Mouse (Mus musculus) gastrocnemius, adult 2 months (tissue): Measurements from ENCODE around the gene Mageb18. TPM values are rescaled to one million over a fixed set of nuclear protein-coding genes. Genes with fewer than 3 reads are reported as not detected.

ENCODE experiments used
- DNase-seq: peaks from one replicate; pipeline ENCODE4 v3.0.0; 2022
- H3K27ac ChIP-seq: fragments of 200-600 bp; 2 replicates; pipeline ENCODE4 v1.8.1; 2022; ENCODE audit warnings: mild to moderate bottlenecking
- H3K4me3 ChIP-seq: fragments of 200-600 bp; 2 replicates; pipeline ENCODE4 v1.8.1; 2022; ENCODE audit warnings: mild to moderate bottlenecking, moderate library complexity
- CTCF ChIP-seq: fragments of 200-600 bp; IDR thresholded peaks from 2 replicates; pipeline ENCODE4 v1.8.1; 2022; ENCODE audit warnings: antibody characterized with exemption, mild to moderate bottlenecking, moderate library complexity
- intact Hi-C: fragments of 180-260 bp; cut with DNase I; formaldehyde crosslinking; loops from one replicate; pipeline ENCODE4 v1.15.1; 2025
- total RNA-seq, 2 experiments: library from RNA; stranded (reverse); gene quantifications; 2 replicates each; pipeline ENCODE4 v1.2.3; 2021

The Mageb18 gene
- total RNA-seq, 2 experiments from 2014 or later = not detected

DNA sequence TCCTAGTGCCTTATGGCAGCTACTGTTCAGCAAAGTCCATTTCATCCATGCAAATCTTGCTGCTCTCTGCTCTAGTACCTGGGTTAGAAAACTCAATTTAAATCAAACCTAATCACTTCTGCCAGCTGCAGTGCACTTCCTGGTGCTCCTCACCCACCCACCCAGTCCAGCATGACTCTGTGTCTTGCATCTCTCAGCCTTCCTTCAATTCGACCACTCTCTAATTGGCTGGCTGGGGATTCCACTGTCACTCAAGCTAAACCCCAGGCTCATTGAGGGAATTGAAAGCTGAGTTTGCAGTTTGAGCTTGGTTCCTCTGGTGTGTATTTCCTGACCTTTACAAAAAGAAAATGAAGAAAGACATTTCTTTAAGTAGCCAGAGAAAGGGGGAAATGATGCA is 275.8 kb downstream of the Mageb18 start:
- no peak for DNase-seq
- Histone ChIP-seq H3K27ac (no peak overlapping the region), H3K4me3 (no peak overlapping the region)
- intact Hi-C loops = no loop called here
- no peak for TF ChIP-seq CTCF

DNA sequence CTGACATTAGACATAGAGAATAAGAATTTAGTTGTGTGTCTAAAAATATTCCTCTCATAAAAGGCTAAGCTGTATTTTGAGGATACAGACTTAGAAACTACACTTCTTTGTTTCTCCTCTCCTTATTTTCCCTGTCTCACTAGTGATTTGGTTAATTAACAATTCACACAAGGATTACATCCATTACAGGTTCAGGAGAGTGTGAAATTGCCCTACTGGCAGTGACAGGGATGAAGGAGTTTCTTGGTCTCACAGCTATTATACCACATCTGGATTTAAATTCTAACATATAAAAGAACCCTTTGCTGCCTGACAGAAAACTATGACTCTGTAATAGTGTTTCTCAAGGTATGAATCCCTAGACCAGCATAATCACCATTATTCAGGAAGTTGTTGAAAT is 318.8 kb downstream of the Mageb18 start:
- intact Hi-C loops = no loop called here
- no peak for DNase-seq
- H3K4me3 ChIP-seq = no peak overlapping the region
- TF ChIP-seq CTCF = no peak
- no peak overlapping the region for H3K27ac ChIP-seq

Other genes starting within 250 kb of the Mageb18 start
- gene Gm5941, start 109.6 kb downstream of the Mageb18 start, total RNA-seq = not detected